Mouse (Mus musculus) olfactory bulb, adult 2 months (tissue): ENCODE results near the gene Spdya.

Experiments
- CTCF ChIP-seq: fragments of 200-500 bp; IDR thresholded peaks from 2 replicates; pipeline ENCODE4 v1.5.1; 2012; ENCODE audit warnings: low read depth, mild to moderate bottlenecking, low read length, moderate library complexity; ENCODE audit not compliant: insufficient read depth
- POLR2A ChIP-seq: fragments of 200-500 bp; IDR thresholded peaks from 2 replicates; pipeline ENCODE4 v1.6.1; 2012; ENCODE audit warnings: mild to moderate bottlenecking, low read depth, low read length, moderate library complexity; ENCODE audit not compliant: insufficient read depth

DNA sequence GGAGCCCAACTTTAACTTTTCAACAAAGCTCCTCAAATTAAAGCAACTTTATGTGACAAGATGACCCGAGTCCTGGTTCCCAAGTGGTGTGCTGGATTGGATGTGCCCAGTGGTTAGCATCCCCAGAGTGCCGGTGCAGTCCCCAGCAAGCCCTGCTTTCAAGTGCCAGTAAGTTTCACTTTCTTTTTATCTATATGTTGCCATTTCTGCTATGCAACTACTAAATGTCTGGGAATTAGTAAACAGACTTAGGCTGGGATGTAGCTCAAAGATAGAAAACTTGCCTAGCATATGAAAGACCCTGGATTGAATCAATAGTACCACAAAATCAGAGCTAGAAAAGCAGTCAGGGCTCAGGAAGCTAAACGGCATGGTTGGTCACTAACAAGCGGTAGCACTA is 66.1 kb downstream of the Spdya start:
- TF ChIP-seq POLR2A (no peak), CTCF (no peak)
